Mouse (Mus musculus): ENCODE data around the gene Ankrd34a.

Gene Ankrd34a

DNA sequence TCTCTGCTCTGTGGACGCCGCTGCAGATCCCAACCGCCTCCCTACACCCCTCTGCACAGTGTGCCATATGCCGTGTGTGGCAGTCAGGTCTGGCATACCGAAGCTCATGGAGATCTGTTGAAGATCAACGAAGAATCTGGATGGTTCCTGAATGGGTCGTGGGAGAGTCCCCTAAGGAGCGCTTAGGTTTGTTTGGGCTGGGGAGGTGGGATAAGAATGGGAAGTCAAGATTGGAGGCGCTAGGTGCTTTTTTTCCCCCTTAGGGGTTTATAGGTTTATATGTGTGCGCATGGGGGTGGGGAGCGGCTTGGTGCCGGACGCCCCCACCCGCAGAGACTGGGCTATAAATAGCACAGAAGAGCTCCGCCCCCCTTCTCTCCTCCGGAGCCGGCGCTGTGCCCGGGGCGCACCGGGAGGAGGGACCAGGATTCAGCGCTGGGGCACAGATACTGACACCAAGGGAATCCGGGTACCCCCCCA, at the start of gene Ankrd34a:
Gene Ankrd34a (plus strand): TSS at position 409 of the 480 bp plus-strand sequence.
- DNase-seq (ENCODE audit: low read depth, low spot score), result no peak

DNA sequence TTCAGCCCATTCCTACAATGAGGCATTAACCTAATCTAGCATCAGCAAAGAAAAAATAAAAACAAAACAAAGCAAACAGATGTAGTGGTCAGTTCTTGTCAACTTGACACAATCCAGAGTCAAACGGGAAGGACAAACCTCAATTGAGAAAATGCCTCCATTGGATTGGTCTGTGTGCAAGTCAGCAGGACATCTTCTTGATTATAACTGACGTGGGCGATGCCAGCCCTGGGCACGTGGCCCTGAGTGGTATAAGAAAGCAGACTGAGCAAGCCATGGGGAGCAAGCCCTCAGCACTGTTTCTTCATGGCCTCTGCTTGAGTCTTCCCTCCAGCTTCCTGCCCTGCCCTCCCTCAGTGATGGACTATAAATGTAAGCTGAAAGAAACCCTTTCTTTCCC, 49.6 kb upstream of the Ankrd34a start:
- no peak for DNase-seq (ENCODE audit: low read depth, low spot score)

DNA sequence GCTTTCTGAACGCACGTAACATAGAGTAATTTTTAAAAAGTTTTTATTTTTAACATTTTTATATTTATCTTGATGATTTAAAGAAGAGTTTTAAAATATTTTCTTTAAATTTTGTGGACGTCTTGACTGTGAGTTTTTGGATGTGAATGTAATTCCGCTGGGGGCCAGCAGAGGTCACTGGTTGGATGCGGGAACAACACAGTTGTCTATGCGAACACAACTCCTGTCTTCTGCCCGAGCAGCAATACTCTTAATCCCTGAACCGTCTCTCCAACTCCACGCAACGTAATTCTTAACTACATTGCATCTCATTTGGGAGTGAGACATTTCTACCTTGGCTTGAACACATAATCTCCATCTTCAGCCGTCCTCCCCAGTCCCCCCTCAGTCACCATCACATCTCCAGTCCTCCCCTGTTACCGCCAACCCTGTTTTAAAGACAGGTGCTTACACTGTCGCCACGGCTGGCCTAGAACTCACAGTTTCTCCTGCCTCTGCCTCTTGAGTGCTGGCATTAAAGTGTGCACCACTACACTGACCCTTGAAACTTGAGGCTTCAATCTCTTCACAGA, 49.0 kb upstream of the Ankrd34a start:
- DNase-seq (ENCODE audit: low read depth, low spot score), result peak; percentile 77

DNA sequence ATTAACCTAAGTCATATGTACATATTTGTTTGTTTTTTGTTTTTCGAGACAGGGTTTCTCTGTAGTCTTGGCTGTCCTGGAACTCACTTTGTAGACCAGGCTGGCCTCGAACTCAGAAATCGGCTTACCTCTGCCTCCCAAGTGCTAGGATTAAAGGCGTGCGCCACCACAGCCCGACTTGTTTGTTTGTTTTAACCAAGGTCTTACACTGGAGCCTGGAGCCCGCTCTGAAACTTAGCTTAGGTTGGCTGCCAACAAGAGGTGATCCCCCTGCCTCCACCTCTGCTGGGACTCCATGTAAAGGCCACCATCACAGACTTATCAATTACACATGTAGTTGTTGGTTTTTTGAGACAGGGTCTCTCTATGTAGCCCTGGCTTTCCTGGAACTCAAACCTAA, 47.6 kb upstream of the Ankrd34a start:
- no peak for DNase-seq (ENCODE audit: low read depth, low spot score)

DNA sequence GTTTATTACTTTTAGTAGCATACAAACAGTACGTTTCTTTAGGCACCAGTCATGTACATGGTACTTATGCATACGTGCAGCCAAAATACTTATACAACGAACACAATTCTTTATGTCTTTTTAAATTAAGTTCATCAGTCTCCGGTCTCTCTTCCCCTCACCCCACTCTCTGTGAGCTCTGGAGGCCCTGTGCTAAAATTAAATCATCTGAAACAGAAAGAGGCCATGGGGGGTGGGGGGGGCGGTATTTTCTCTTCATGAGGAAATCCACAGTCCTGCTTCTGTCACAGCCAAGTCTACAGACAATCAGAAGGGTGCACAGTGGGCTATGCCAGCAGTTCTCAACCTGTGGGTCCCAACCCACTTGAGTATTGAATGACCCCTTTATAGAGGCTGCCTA, 47.1 kb upstream of the Ankrd34a start:
- no peak for DNase-seq (ENCODE audit: low read depth, low spot score)

DNA sequence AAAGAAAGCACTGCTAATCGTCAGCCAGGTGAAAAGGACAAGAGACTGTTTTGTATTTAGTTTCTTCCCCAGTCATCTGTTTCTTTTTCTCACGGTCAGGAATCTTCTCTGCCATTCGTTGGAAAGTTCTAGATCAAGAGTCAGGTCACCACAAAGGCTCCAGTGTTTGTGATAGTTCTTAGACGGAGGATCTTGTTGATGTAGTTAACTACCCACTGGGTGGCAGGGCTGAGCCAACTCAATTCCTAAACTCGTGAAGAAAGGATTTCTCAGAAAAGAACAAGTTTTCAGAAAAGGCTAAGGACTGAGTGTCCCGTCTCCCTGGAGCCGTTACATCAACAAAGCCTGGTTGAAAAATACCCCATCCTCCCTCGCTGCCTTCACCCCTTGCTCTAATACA, 45.2 kb upstream of the Ankrd34a start:
- DNase-seq (ENCODE audit: low read depth, low spot score), result peak; percentile 57

DNA sequence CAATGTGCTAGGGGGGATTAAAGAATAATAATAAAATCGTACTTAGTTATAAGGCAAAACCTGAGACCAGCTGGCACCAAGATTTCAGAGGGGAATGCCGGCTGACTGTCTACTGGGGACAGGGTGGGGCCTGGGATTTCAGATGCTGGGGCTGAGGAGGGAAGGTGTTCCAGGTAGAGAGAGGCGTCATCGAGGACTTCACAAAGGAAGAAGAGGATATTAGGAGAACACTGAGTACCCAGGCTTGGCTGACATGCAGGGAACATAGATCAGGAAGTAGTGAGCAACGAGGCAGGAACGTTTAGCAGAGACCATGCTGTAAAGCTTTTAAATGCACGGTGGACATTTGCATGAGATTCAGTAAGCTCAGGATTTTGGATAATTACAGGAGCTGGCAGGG, 44.5 kb upstream of the Ankrd34a start:
- no peak for DNase-seq (ENCODE audit: low read depth, low spot score)

DNA sequence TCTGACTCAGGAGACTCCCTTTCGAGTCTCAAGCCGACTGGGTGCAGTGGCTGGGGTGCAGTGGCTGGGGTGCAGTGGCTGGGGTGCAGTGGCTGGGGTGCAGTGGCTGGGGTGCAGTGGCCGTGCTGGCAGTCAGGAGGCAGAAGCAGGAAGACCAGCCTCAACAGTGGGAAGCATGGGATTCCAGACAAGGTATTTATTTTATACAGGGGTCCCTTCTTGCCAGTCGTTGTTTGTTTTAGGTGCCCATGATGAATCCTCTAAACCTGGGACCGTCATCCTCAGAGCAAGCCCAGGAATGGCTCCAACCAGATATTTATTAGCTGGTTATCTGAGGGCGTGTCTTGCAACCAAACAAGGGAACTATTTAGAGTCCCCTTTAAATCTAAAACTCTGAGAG, 42.8 kb upstream of the Ankrd34a start:
- DNase-seq (ENCODE audit: low read depth, low spot score), result no peak

DNA sequence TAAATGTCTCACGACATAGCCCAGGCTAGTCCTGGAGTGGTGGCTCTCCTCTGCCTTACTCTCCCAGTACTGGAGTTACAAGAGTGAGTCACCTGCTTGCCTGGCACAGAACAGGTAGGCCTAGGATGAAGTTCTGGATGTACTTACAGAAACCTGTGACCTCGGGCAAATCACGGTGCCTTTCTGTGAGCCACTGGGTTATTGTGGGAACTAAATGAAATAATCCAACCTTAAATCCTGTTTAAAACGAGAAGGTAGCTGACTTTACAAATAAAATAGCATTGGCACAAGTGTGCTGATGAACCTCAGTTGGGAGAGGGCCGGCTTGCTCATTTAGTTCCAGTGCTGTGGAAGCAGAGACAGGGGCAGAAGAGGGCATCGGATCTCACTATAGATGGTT, 42.2 kb upstream of the Ankrd34a start:
- DNase-seq (ENCODE audit: low read depth, low spot score), result no peak

DNA sequence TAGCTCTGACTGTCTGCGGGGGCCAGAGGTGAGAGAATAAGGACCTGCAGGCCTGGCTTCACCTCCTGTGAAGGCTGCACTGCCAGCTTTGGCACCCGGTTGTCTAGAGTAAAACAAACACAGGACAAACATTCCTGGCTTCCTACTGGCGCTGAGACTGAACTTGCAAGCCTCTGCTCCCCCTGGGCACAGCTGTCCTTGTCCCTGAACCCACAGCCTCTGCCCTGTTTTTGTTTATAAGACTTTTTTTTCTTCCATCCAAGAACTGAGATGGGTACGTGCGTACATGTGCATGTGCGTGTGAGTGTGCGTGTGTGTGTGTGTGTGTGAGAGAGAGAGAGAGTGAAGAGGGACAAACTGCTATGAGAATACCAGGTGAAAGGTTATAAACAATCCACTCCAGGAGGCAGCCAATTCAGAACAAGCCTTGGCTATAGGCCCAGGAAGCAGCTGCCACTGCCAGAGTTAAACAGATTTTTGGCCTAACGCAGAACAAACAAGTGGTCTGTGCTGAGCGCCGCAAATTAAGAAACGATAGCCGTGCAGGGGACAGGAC, 41.3 kb upstream of the Ankrd34a start:
- DNase-seq (ENCODE audit: low read depth, low spot score), result peak; percentile 70

DNA sequence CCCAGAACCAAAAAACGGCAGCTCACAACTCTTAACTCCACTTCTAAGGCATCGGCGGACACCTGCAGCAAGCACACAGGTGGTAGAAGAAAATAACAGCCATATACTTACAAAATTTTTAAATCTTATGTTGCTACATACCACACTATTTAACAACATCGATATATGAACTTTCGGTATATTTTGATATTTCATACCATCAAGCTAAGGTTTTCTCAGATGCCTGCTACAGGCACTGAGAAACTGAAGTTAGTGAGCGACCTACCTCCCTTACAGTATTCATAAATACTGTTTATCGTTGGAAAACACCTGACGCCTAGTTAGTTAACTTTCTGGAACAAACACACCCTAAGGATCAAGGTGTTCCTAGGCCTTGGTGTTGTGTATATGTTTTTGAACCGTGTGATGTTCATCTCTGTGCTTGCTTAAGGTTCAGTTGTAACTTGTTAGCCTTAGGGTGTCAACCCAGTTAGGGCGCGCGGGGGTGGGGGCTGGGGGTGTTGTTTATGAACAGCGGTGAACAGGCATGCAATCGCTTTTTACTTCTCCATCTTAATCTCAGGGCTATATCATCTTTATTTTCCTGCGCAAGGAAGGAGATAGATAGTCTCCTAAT, 40.3 kb upstream of the Ankrd34a start:
- DNase-seq (ENCODE audit: low read depth, low spot score), result peak; percentile 27

DNA sequence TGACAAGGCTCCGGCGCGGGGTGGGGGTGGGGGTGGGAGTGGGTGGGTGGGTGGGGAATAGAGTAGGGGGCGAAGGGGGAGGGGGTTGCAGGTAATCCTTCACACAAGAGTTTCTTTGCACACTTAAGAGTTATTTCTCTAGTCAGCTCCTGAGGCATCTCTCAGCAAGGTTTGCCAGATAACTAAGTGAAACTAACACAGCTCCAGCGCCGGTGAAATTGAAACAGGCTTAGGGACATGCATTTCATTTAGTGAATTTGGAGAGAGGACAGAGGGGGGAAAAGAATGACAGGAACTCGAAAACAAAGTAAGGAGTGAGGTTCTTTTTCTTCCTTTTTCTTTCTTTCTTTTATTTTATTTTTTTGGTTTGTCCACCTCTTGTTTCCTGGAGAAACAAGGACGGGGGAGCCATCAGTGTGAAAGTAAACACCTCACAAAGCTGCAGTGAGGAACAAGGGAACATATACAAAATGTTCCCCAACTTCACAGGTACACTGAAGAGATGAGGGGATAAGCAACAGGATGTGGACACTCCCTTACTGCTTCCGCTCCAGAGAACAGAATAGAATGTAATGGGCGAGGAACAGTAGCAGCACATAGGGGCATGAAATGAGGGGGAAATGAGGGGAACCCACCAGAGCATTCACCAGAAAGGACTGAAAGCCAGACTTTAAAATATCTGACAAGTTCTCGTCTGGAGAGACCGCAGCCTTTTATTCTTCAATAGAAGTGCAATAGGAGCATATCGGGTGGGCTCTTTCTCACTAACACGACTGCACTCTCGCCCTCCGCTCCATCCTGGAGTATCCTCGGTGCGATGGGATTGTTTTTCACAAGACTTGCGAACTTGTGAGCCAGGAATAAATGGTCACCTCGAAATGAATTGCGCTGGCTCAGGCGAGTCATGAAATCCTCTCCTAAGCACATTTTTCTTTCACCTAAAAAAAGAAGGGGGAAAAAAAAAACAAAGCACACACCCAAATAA, 39.5 kb upstream of the Ankrd34a start:
- peak; percentile 63 for DNase-seq (ENCODE audit: low read depth, low spot score)

DNA sequence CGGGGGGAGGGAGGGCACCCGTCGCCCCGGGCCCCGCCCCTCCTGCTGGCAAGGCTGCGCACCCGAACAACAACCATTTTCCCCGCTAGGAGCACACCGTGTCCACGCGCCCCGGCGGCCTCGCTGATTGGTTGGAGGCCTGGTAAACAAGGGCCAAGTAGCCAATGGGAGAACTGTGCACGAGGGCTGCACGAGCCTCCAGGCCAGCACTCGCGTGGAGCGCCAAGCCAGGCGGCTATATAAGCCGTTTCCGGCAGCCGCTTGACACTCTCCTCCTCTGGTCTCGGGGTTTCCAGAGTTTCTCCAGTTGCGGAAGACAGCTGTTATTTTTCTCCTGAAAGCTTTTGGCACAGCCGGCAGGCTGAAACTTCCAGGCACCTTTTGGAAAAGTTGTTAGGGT, 38.7 kb upstream of the Ankrd34a start, which contains the start of gene Txnip:
Gene Txnip (plus strand): TSS at position 264 of the 400 bp plus-strand sequence.
- peak; percentile 100 for DNase-seq (ENCODE audit: low read depth, low spot score)

DNA sequence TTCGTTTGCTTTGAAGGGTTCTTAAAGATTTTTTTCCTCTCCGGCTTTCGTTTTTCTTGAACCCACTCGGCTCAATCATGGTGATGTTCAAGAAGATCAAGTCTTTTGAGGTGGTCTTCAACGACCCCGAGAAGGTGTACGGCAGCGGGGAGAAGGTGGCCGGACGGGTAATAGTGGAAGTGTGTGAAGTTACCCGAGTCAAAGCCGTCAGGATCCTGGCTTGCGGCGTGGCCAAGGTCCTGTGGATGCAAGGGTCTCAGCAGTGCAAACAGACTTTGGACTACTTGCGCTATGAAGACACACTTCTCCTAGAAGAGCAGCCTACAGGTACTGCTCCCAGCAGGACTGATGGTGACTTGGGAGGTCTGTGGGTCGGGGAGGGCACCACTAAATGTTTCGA, 38.3 kb upstream of the Ankrd34a start:
- DNase-seq (ENCODE audit: low read depth, low spot score), result no peak

DNA sequence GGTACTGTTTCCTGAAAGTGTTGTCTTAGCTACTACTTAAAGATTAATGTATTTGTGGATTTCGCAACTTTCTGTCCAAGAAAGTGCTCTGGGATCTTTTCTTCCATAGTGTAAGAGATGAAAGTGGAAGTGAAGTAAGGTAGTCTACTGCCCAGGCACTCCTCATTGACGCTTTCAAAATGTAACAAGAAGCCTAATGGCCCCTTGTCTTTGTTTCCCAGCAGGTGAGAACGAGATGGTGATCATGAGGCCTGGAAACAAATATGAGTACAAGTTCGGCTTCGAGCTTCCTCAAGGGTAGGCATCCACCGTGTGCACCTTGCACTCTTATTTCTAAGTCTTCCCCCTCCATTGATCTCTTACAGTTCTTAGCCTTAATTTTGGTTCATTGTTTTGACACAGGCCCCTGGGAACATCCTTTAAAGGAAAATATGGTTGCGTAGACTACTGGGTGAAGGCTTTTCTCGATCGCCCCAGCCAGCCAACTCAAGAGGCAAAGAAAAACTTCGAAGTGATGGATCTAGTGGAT, 37.7 kb upstream of the Ankrd34a start:
- peak; percentile 60 for DNase-seq (ENCODE audit: low read depth, low spot score)

DNA sequence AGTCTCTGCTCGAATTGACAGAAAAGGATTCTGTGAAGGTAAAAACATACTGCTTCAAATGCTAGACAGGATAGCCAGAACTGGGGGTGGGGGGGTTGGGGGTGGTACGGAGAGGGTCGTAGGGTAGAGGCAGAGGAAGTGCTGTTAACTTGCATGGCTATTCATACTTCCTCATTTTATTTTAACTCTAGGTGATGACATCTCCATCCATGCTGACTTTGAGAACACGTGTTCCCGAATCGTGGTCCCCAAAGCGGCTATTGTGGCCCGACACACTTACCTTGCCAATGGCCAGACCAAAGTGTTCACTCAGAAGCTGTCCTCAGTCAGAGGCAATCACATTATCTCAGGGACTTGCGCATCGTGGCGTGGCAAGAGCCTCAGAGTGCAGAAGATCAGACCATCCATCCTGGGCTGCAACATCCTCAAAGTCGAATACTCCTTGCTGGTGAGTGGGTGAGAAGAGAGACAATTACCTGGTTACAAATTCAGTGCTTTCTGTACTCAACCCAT, 37.0 kb upstream of the Ankrd34a start:
- peak; percentile 72 for DNase-seq (ENCODE audit: low read depth, low spot score)

DNA sequence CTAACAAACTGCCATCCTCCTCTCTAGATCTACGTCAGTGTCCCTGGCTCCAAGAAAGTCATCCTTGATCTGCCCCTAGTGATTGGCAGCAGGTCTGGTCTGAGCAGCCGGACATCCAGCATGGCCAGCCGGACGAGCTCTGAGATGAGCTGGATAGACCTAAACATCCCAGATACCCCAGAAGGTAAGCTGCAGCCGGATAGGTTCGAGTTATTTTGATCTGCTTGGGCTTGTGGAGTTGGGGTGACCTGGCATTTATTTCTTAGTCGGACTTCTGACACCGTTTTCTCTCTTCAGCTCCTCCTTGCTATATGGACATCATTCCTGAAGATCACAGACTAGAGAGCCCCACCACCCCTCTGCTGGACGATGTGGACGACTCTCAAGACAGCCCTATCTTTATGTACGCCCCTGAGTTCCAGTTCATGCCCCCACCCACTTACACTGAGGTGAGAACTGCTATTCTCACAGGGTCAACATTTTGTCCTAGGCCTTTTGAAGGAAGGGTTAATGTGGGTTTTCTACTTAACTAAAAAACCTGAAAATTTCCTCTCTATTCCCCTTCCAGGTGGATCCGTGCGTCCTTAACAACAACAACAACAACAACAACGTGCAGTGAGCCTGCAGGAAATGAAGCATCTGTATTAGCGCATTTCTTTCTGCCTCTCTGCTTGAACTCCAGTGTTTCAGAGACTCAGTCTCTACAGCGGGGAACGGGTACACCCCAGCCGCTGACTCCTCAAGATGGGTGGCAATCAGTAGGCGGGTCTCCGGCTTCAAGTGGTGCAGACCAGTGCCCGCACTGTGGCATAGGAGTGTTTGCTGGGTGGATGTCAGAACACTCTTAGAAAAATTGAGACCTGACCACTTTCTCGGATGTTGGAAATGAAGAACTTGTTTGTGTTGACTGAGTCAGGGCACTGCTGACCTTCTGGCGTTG, 36.3 kb upstream of the Ankrd34a start:
- DNase-seq (ENCODE audit: low read depth, low spot score), result peak; percentile 55

DNA sequence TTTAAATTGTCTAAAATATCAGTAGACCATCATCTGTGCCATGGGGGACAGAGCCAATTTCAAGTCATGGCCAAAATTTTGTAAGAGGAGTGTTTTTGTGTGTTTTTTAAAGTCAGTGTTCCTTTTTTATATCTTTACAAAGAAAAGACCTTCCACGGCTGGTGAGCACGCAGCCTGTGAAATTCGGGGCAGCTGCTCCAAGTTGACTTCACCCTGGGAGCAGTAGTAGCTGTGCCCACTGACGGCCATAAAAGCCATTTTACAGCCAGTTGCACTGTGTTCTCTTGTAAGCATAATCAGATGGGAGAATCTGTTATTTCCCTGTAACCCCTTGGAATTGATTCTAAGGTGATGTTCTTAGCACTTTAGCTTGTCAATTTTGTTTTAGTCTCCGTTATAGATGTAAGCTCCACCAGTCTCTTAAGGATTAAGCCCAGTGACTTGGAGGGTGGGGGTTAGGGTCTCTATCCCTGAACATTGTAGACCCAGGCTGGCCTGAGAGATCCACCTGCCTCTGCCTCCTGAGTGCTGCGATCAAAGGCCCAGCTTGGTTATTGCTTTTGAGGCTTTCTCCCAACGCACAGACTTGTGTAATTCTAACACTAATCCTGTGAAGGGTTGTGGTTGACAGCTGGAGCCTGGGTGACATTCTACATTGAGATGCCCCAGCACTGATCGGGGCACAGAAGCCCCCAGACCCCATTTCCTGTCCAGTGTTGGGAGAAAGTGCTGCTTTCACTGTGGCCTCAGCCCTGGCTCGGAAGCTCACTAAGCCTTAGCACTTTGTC, 35.4 kb upstream of the Ankrd34a start:
- DNase-seq (ENCODE audit: low read depth, low spot score), result peak; percentile 20

DNA sequence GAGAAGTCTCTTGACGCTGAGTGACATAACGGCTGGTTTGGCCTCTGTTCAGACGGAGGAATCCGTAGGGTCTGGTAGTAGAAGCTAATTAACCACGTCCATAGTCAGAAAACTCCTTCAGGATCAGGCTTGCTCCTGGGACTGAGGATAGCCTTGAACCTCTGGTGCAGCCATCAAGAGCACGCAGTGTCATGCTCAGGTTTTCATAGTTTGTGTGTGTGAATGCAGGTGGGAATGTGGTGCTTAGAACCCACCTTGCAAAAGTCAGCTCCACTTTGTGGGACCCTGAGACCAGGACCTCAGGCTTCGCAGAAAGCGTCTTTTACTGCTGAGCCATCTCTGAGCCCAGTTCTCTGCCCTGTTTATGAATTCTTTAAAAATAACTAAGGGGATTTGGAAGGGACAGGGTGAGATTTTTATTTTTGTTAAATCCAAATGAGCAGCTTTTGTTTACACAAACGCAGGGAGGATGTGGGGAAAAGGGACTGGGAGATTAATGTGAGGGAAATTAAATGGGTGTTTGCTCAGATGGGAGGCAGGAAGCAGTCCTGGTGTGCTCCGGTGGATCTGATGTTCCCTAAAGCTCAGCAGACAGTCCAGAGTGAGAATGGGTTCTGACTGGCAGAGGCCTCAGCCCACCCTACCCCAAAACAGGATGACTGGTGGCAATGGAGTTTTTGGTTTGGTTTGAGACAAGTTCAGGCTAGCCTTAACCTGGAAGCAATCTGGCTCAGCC, 34.3 kb upstream of the Ankrd34a start:
- peak; percentile 62 for DNase-seq (ENCODE audit: low read depth, low spot score)

Measured in A20 (cell line).